Mouse (Mus musculus): ENCODE data around the gene 4931417E11Rik. TPM values are rescaled to one million over a fixed set of nuclear protein-coding genes. Genes with fewer than 3 reads are reported as not detected.

The 4931417E11Rik gene
- polyA plus RNA-seq (2015; fragmentation: Illumina TruSeq; extraction: RNeasy Lipid Tissue Mini Kit (QIAGEN cat#74804); ENCODE audit: insufficient read depth, low replicate concordance), result not detected

GRCm38 (mm10) chr6:73469567-73469966, at the start of gene 4931417E11Rik:
4931417E11Rik (minus strand) TSS chr6:73469667.

Other genes with a start within 250 kb of the 4931417E11Rik start
- 0.08 TPM for gene Dnah6, start 248.0 kb downstream of the 4931417E11Rik start, polyA plus RNA-seq (2015; fragmentation: Illumina TruSeq; extraction: RNeasy Lipid Tissue Mini Kit (QIAGEN cat#74804); ENCODE audit: insufficient read depth, low replicate concordance)
- gene Suclg1, start 221.3 kb downstream of the 4931417E11Rik start, polyA plus RNA-seq (2015; fragmentation: Illumina TruSeq; extraction: RNeasy Lipid Tissue Mini Kit (QIAGEN cat#74804); ENCODE audit: insufficient read depth, low replicate concordance), result 74.3 TPM

All from spleen, adult 10 weeks (tissue).